Mouse (Mus musculus) neural tube, embryonic 14.5 days (tissue): ENCODE data around the gene Hsd17b10. TPM values are rescaled to one million over a fixed set of nuclear protein-coding genes. Genes with fewer than 3 reads are reported as not detected.

Experiments used
- ATAC-seq: fragments of 200-750 bp; cut with Nextera tagmentation; 2 replicates; pipeline ENCODE4 v1.8.0; 2017; ENCODE audit warnings: low read depth, mild to moderate bottlenecking, moderate TSS enrichment, moderate library complexity
- H3K27ac ChIP-seq: fragments of 300-500 bp; sonication (generic); 2 replicates; pipeline ENCODE4 v1.5.1; 2014; ENCODE audit warnings: low read depth, mild to moderate bottlenecking, control low read depth, low read length, moderate library complexity, mixed read lengths
- H3K27me3 ChIP-seq: fragments of 300-500 bp; sonication (generic); 2 replicates; pipeline ENCODE4 v1.6.1; 2014; ENCODE audit warnings: low read length; ENCODE audit not compliant: control insufficient read depth, insufficient read depth
- H3K36me3 ChIP-seq: fragments of 300-500 bp; sonication (generic); 2 replicates; pipeline ENCODE4 v1.6.1; 2014; ENCODE audit warnings: low read length, mixed read lengths; ENCODE audit not compliant: control insufficient read depth, insufficient read depth
- H3K4me1 ChIP-seq: fragments of 300-500 bp; sonication (generic); 2 replicates; pipeline ENCODE4 v1.6.1; 2014; ENCODE audit warnings: low read length; ENCODE audit not compliant: control insufficient read depth, insufficient read depth
- H3K4me2 ChIP-seq: fragments of 300-500 bp; sonication (generic); 2 replicates; pipeline ENCODE4 v1.6.1; 2014; ENCODE audit warnings: mild to moderate bottlenecking, low read depth, low read length, control low read depth
- H3K4me3 ChIP-seq: fragments of 300-500 bp; sonication (generic); 2 replicates; pipeline ENCODE4 v1.5.1; 2014; ENCODE audit warnings: low read depth, low read length, control low read depth, mixed read lengths
- H3K9ac ChIP-seq: fragments of 300-500 bp; sonication (generic); replicated peaks from 2 replicates; pipeline ENCODE4 v1.6.1; 2014; ENCODE audit warnings: low read depth, mild to moderate bottlenecking, control low read depth, low read length, mixed read lengths
- H3K9me3 ChIP-seq: fragments of 300-500 bp; sonication (generic); 2 replicates; pipeline ENCODE4 v1.6.1; 2016; ENCODE audit warnings: low read length; ENCODE audit not compliant: control insufficient read depth
- WGBS: fragments of 180-500 bp; shearing (Covaris S2); extraction: QIAGEN DNeasy Blood & Tissue Kit; methylation state at CpG from one replicate; pipeline ENCODE4 v1.1.7; 2014; 5-methylcytosine and 5-hydroxymethylcytosine counted together
- polyA plus RNA-seq: library from polyadenylated mRNA; unstranded; fragments of >200 nt; fragmentation: Nextera tagmentation; extraction: Ambion mirVana; gene quantifications from 2 replicates; pipeline ENCODE4 v1.2.1, GENCODE M21; 2014

The Hsd17b10 gene
- polyA plus RNA-seq, 1 experiment from 2014 or later: 113 TPM

DNA sequence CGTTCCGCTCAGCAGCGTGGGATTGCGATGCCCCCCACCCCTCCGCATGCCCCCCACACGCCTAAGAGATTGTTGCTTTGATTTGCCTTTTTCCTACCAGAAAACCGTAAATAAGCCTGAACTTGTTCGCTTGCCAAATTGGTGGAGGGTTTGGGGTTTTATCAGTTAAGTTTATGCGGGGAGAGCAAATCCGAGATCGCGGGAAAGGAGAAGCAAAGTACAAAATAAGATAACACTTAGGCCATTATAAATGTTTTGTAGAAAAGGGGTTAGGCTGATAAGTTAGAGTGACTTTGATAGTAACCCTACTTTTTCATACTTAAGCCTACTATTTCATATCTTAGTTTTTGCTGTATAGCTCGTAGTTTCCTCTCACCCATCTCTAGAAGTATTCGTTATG lies 15.5 kb downstream of the Hsd17b10 start:
- H3K36me3 ChIP-seq: no peaks in the 10 kb centered on the region
- 0 out of 2 replicates have a peak, but pooled peaks cover 4% of the 10 kb centered on the region for H3K4me1 ChIP-seq
- H3K9ac ChIP-seq: peak overlapping the region; percentile 52; the same call in 1 of the 2 replicates
- peaks cover 5% of the 10 kb centered on the region; the same call in 1 of the 2 replicates for H3K27me3 ChIP-seq
- H3K4me2 ChIP-seq: peak overlapping the region; percentile 47
- no peak overlapping the region for H3K27ac ChIP-seq
- ATAC-seq: no peak
- WGBS: 18% methylated on average over 14 of the region's 14 CpGs
- H3K9me3 ChIP-seq: no peaks in the 10 kb centered on the region
- peak overlapping the region; percentile 47 for H3K4me3 ChIP-seq

DNA sequence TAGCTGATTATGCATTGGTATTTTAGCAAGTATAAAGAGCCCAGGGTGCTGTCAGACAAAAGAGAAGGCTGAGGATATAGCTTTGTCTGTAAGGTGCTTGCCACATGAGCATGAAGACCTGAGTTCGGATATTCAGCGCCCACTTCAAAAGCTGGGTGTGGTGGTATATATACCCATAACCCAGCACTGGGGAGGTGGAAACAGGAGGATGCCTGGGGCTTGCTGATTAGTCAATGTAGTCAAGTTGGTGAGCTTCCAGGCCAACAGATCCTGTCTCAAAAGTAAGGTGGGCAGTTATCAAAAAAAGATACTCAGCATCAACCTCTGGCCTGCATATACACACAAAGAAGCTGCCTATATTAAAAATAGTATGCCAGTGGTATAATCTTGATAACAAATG lies 17.6 kb downstream of the Hsd17b10 start:
- no peak for ATAC-seq
- H3K27me3 ChIP-seq: peaks cover 5% of the 10 kb centered on the region; the same call in 1 of the 2 replicates
- WGBS: 89% methylated on average over 2 of the region's 2 CpGs
- H3K27ac ChIP-seq: no peak overlapping the region
- H3K4me2 ChIP-seq: no peak overlapping the region
- no peaks in the 10 kb centered on the region for H3K36me3 ChIP-seq
- no peaks in the 10 kb centered on the region for H3K9me3 ChIP-seq
- no peak overlapping the region for H3K4me3 ChIP-seq
- no peak overlapping the region for H3K9ac ChIP-seq
- H3K4me1 ChIP-seq: 0 out of 2 replicates have a peak, but pooled peaks cover 4% of the 10 kb centered on the region

DNA sequence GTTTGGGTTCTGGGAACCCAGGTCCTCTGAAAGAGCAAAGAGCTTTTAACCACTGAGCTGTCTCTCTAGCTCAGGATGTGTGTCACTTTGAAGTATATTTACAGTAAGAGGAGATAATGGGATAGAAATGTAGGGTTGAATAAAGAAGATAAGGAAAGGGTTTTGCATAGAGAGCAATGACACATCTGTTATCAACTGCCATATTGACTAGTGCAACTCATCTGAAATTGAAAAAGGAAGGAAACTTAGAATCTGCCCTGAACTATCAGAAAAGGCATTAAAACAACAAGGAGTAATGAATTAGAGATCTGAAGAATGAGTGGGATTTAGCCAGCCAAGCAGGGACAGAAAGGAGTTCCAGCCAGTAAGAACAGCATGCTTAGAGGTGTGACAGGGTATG lies 38.2 kb downstream of the Hsd17b10 start:
- Histone ChIP-seq H3K9ac (no peak overlapping the region), H3K4me3 (no peak overlapping the region), H3K36me3 (peaks cover 3% of the 10 kb centered on the region; the same call in 1 of the 2 replicates), H3K4me2 (no peak overlapping the region), H3K4me1 (no peaks in the 10 kb centered on the region), H3K27ac (no peak overlapping the region), H3K9me3 (no peaks in the 10 kb centered on the region), H3K27me3 (peaks cover 2% of the 10 kb centered on the region; the same call in 1 of the 2 replicates)
- no peak for ATAC-seq

DNA sequence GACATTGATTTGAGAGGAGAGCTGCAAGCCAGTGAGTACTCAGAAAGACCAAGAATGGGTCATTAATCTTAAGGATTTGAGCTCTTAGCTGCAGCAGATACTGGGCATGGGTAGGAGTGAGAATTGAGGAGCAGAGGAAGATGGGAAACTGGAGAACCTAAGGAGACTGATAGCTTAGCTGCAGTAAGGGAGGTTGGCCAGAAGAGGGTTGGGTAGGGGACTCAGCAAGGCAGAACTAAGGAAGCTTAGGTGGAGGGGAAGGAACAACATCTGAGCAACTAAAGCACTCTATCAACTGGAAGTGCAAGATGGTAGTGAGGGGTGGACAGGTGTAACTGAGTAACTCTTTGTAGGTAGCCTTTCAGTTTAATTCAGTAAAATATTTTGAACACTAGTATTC lies 45.6 kb downstream of the Hsd17b10 start:
- Histone ChIP-seq H3K4me3 (no peak overlapping the region), H3K9me3 (no peaks in the 10 kb centered on the region), H3K36me3 (peaks cover 3% of the 10 kb centered on the region; the same call in 1 of the 2 replicates), H3K4me1 (no peaks in the 10 kb centered on the region), H3K27ac (no peak overlapping the region), H3K9ac (no peak overlapping the region), H3K4me2 (no peak overlapping the region), H3K27me3 (peaks cover 13% of the 10 kb centered on the region)
- ATAC-seq: no peak

DNA sequence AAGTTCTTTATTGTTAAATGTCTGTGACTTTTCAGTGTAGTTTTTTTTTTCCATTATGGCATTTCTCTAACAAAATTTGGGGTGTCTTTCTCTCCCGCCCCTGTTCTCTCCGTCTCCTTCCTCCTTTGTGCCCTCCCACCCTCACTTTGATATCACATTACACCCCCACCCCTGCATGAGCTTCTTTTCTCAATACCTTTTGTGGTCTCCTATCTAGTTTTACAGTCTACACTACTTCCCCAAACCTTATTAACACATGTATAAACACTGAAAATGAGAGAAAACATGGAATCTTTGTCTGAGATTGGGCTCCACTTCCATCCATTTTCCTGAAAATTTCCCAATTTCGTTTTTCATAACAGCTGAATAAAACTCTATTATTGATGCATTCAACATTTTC lies 50.9 kb downstream of the Hsd17b10 start:
- Histone ChIP-seq H3K4me2 (no peak overlapping the region), H3K36me3 (peaks cover 3% of the 10 kb centered on the region; the same call in 1 of the 2 replicates), H3K4me3 (no peak overlapping the region), H3K27ac (no peak overlapping the region), H3K9ac (no peak overlapping the region), H3K4me1 (no peaks in the 10 kb centered on the region), H3K27me3 (peaks cover 5% of the 10 kb centered on the region; the same call in 1 of the 2 replicates), H3K9me3 (no peaks in the 10 kb centered on the region)
- WGBS: 75% methylated on average over 3 of the region's 3 CpGs
- no peak for ATAC-seq

Other genes with a start within 250 kb of the Hsd17b10 start
- gene Huwe1, start 201.0 kb upstream of the Hsd17b10 start, polyA plus RNA-seq: 64.5 and 97.1 TPM in 2 replicates
- 1.0 and 1.1 TPM in 2 replicates for gene Ribc1, start 14.4 kb downstream of the Hsd17b10 start, polyA plus RNA-seq
- 69.9 and 88.8 TPM in 2 replicates for gene Smc1a, start 14.6 kb downstream of the Hsd17b10 start, polyA plus RNA-seq
- 10.5 and 10.7 TPM in 2 replicates for gene Iqsec2, start 142.4 kb downstream of the Hsd17b10 start, polyA plus RNA-seq
- 26.5 and 35.5 TPM in 2 replicates for gene Kdm5c, start 231.2 kb downstream of the Hsd17b10 start, polyA plus RNA-seq